Mouse (Mus musculus): ENCODE results near the gene Cmip.

DNA sequence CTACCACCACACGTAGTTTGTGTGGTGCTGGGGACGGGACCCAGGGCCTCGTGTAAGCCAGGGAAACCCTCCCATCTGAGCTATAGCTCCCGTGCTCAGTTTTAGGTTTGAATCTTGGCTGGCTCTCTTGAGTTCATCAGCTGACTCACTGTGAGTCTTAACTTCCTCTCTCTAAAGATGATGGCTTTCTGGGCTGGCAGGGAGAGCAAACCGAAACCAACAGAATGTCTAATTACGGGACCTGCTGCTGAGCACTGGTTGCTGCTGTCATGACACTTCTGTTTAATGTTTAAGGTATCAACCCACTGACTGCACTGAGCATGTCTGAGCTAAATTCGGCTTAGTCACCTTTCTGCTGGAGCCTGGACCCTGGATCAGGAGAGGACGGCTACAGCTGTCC lies 4.2 kb upstream of the Cmip start:
- no peak for TF ChIP-seq CTCF (IDR thresholded peaks at IDR 0.05; ENCODE audit: borderline replicate concordance, insufficient read depth, low read length)
- no peak for TF ChIP-seq POLR2A (IDR thresholded peaks at IDR 0.05; ENCODE audit: low read depth, low read length)
